Mouse (Mus musculus) myocyte (in vitro differentiated cells): ENCODE data around the gene Ffar3.

Source experiments
- CEBPB ChIP-seq: IDR thresholded peaks from 2 replicates; pipeline ENCODE4 v1.6.1; 2011; ENCODE audit warnings: mild to moderate bottlenecking, moderate library complexity; ENCODE audit not compliant: poor library complexity, insufficient read depth, severe bottlenecking
- E2F4 ChIP-seq: IDR thresholded peaks from one replicate; pipeline ENCODE4 v1.6.1; 2011; ENCODE audit warnings: mild to moderate bottlenecking, control low read depth, moderate library complexity; ENCODE audit not compliant: insufficient read depth
- MYOD1 ChIP-seq, 3 experiments: IDR thresholded peaks; one replicate each; pipeline ENCODE4 v1.6.1; 2011; ENCODE audit warnings: control low read depth in 2 of 3, low read depth in 2 of 3, mild to moderate bottlenecking in 2 of 3, moderate library complexity in 1 of 3; ENCODE audit not compliant: insufficient read length in 2 of 3, control insufficient read depth in 1 of 3
- MYOG ChIP-seq, 3 experiments: IDR thresholded peaks; one replicate each; pipeline ENCODE4 v1.6.1; 2011; ENCODE audit warnings: control low read depth in 2 of 3, low read depth in 2 of 3, mild to moderate bottlenecking in 2 of 3; ENCODE audit not compliant: insufficient read length in 2 of 3, control insufficient read depth in 1 of 3, insufficient read depth in 1 of 3
- POLR2A ChIP-seq: IDR thresholded peaks from one replicate; pipeline ENCODE4 v1.6.1; 2011; ENCODE audit warnings: low read depth, mild to moderate bottlenecking, control low read depth, moderate library complexity; ENCODE audit not compliant: insufficient read length
- REST ChIP-seq: IDR thresholded peaks from one replicate; pipeline ENCODE4 v1.6.1; 2011; ENCODE audit warnings: mild to moderate bottlenecking, control low read depth, moderate library complexity; ENCODE audit not compliant: insufficient read depth, insufficient read length
- SRF ChIP-seq: IDR thresholded peaks from one replicate; pipeline ENCODE4 v1.6.1; 2011; ENCODE audit warnings: low read depth; ENCODE audit not compliant: control insufficient read depth, insufficient read length
- USF1 ChIP-seq: IDR thresholded peaks from one replicate; pipeline ENCODE4 v1.6.1; 2011; ENCODE audit warnings: low read depth, mild to moderate bottlenecking, control low read depth, moderate library complexity

GRCm38 (mm10) chr7:30895217-30895616 is 39.2 kb upstream of the Ffar3 start:
- no peak for TF ChIP-seq MYOG (IDR thresholded peaks at IDR 0.05; ENCODE audit: control insufficient read depth in 1 of 3, insufficient read depth in 1 of 3, insufficient read length in 2 of 3, low read depth in 2 of 3)
- no peak for TF ChIP-seq POLR2A
- TF ChIP-seq SRF = no peak
- no peak for TF ChIP-seq MYOD1 (IDR thresholded peaks at IDR 0.05; ENCODE audit: control insufficient read depth in 1 of 3, insufficient read length in 2 of 3, low read depth in 2 of 3)
- no peak for TF ChIP-seq USF1
- no peak for TF ChIP-seq CEBPB
- TF ChIP-seq E2F4 = no peak
- no peak for TF ChIP-seq REST
